Mouse (Mus musculus) NIH3T3 (cell line): ENCODE measurements around the gene Cldn12.

Experiments
- DNase-seq: peaks from one replicate; pipeline ENCODE4 v3.0.0-alpha.2; 2012; ENCODE audit warnings: low read depth

Gene Cldn12

GRCm38 (mm10) chr5:5514196-5515076, at the start of gene Cldn12:
TSS of gene Cldn12 (minus strand) at chr5:5514958.
- DNase-seq: peak; percentile 100

GRCm38 (mm10) chr5:5562435-5562834, 47.7 kb upstream of the Cldn12 start:
- DNase-seq: peak; percentile 68

GRCm38 (mm10) chr5:5561041-5561706, 46.4 kb upstream of the Cldn12 start:
- no peak for DNase-seq

- no peak for DNase-seq
Measured at GRCm38 (mm10) chr5:5559798-5560197, 45.0 kb upstream of the Cldn12 start.

GRCm38 (mm10) chr5:5559079-5559740, 44.5 kb upstream of the Cldn12 start, which contains the start of gene Gtpbp10:
TSS of gene Gtpbp10 (minus strand) at chr5:5559538.
- DNase-seq: peak; percentile 91

- DNase-seq: no peak
Measured at GRCm38 (mm10) chr5:5551110-5551509, 36.4 kb upstream of the Cldn12 start.

- DNase-seq: no peak
Measured at GRCm38 (mm10) chr5:5540385-5540784, 25.6 kb upstream of the Cldn12 start.

- no peak for DNase-seq
Measured at GRCm38 (mm10) chr5:5539771-5540170, 25.0 kb upstream of the Cldn12 start.

GRCm38 (mm10) chr5:5536131-5536530, 21.4 kb upstream of the Cldn12 start:
- no peak for DNase-seq

GRCm38 (mm10) chr5:5533656-5534420, 19.1 kb upstream of the Cldn12 start:
- DNase-seq: no peak

GRCm38 (mm10) chr5:5515411-5515810, 653 bp upstream of the Cldn12 start:
- DNase-seq: no peak

GRCm38 (mm10) chr5:5511401-5511800, 3.4 kb downstream of the Cldn12 start:
- no peak for DNase-seq

GRCm38 (mm10) chr5:5510989-5511388, 3.8 kb downstream of the Cldn12 start:
- no peak for DNase-seq

GRCm38 (mm10) chr5:5510304-5510887, 4.4 kb downstream of the Cldn12 start:
- peak; percentile 56 for DNase-seq

- no peak for DNase-seq
Measured at GRCm38 (mm10) chr5:5508231-5508630, 6.5 kb downstream of the Cldn12 start.

- DNase-seq: peak; percentile 61
Measured at GRCm38 (mm10) chr5:5507701-5508225, 7.0 kb downstream of the Cldn12 start.

GRCm38 (mm10) chr5:5504456-5504855, 10.3 kb downstream of the Cldn12 start:
- no peak for DNase-seq

- DNase-seq: peak; percentile 60
Measured at GRCm38 (mm10) chr5:5503381-5503780, 11.4 kb downstream of the Cldn12 start.

GRCm38 (mm10) chr5:5501583-5501982, 13.2 kb downstream of the Cldn12 start:
- DNase-seq: peak; percentile 76

GRCm38 (mm10) chr5:5496393-5496792, 18.4 kb downstream of the Cldn12 start:
- peak; percentile 34 for DNase-seq

GRCm38 (mm10) chr5:5495042-5495441, 19.7 kb downstream of the Cldn12 start:
- no peak for DNase-seq
